Mouse (Mus musculus) CH12.LX (cell line): ENCODE measurements around the gene Foxk1. TPM values are rescaled to one million over a fixed set of nuclear protein-coding genes. Genes with fewer than 3 reads are reported as not detected.

Source experiments
- DNase-seq: peaks from one replicate; pipeline ENCODE4 v3.0.0-alpha.2; 2013; ENCODE audit errors: extremely low read depth
- H3K27ac ChIP-seq: 2 replicates; pipeline ENCODE4 v1.5.1; 2012; ENCODE audit warnings: low read depth, mild to moderate bottlenecking, control low read depth, moderate library complexity; ENCODE audit not compliant: insufficient read depth
- H3K27me3 ChIP-seq: replicated peaks from 2 replicates; pipeline ENCODE3; 2012; ENCODE audit warnings: inconsistent platforms
- H3K36me3 ChIP-seq, 2 experiments: replicated peaks in 1 of 2; 2 replicates each; pipeline versions ENCODE3 to v1.6.1; 2012; ENCODE audit warnings: inconsistent platforms in 1 of 2, low read length in 1 of 2, mild to moderate bottlenecking in 1 of 2, mixed read lengths in 1 of 2, moderate library complexity in 1 of 2; ENCODE audit not compliant: control insufficient read depth in 1 of 2, insufficient read depth in 1 of 2
- H3K4me1 ChIP-seq, 2 experiments: 2 replicates each; pipeline ENCODE4 v1.6.1; 2012; ENCODE audit warnings: inconsistent platforms in 1 of 2, moderate library complexity in 1 of 2; ENCODE audit not compliant: insufficient read depth in 2 of 2, control insufficient read depth in 1 of 2
- H3K4me2 ChIP-seq: 2 replicates; pipeline ENCODE4 v1.6.1; 2012; ENCODE audit warnings: low read depth, mild to moderate bottlenecking, control low read depth; ENCODE audit not compliant: poor library complexity, insufficient read depth, severe bottlenecking
- H3K4me3 ChIP-seq, 3 experiments: fragments of 150-350 bp in 1 of 3; sonication (generic) in 1 of 3; replicated peaks in 1 of 3; 2 replicates each; pipeline versions ENCODE3 to v1.5.1; 2011 to 2012; ENCODE audit warnings: low read depth in 2 of 3, low read length in 2 of 3, mild to moderate bottlenecking in 2 of 3, moderate library complexity in 2 of 3, control low read depth in 1 of 3, improper control_type of control experiment in 1 of 3, inconsistent platforms in 1 of 3, mixed read lengths in 1 of 3; ENCODE audit not compliant: poor library complexity in 1 of 3
- H3K79me2 ChIP-seq: replicated peaks from 2 replicates; pipeline ENCODE4 v1.6.1; 2012; ENCODE audit warnings: mild to moderate bottlenecking, moderate library complexity; ENCODE audit not compliant: control insufficient read depth, poor library complexity, insufficient read depth, severe bottlenecking; ENCODE audit errors: extremely low read depth
- H3K9ac ChIP-seq: 2 replicates; pipeline ENCODE4 v1.6.1; 2012; ENCODE audit warnings: low read depth, mild to moderate bottlenecking, control low read depth, moderate library complexity; ENCODE audit not compliant: insufficient read depth
- H3K9me3 ChIP-seq: replicated peaks from 2 replicates; pipeline ENCODE3; 2012; ENCODE audit warnings: low read length, inconsistent platforms, mixed read lengths
- CHD1 ChIP-seq: IDR thresholded peaks from 2 replicates; pipeline ENCODE4 v1.6.1; 2012; ENCODE audit warnings: low read depth, low read length, improper control_type of control experiment, inconsistent platforms
- CHD2 ChIP-seq: IDR thresholded peaks from 2 replicates; pipeline ENCODE4 v1.6.1; 2011; ENCODE audit warnings: low read length, improper control_type of control experiment
- CTCF ChIP-seq, 2 experiments: IDR thresholded peaks in 1 of 2; conservative IDR thresholded peaks in 1 of 2; 2 replicates each; pipeline ENCODE4 v1.5.1; 2011 to 2012; ENCODE audit warnings: low read depth in 2 of 2, low read length in 2 of 2, improper control_type of control experiment in 1 of 2, inconsistent platforms in 1 of 2, mild to moderate bottlenecking in 1 of 2, moderate library complexity in 1 of 2
- E2F4 ChIP-seq: IDR thresholded peaks from 2 replicates; pipeline ENCODE4 v1.6.1; 2011; ENCODE audit warnings: low read depth, low read length, improper control_type of control experiment; ENCODE audit not compliant: insufficient replicate concordance
- EP300 ChIP-seq: IDR thresholded peaks from 2 replicates; pipeline ENCODE4 v1.6.1; 2011; ENCODE audit warnings: low read length, improper control_type of control experiment
- GABPA ChIP-seq: IDR thresholded peaks from 2 replicates; pipeline ENCODE4 v1.6.1; 2012; ENCODE audit warnings: low read depth, low read length, improper control_type of control experiment, inconsistent platforms; ENCODE audit not compliant: insufficient replicate concordance
- IRF4 ChIP-seq: IDR thresholded peaks from 2 replicates; pipeline ENCODE4 v1.6.1; 2014; ENCODE audit warnings: low read depth, mild to moderate bottlenecking, inconsistent platforms, low read length, improper control_type of control experiment
- KAT2A ChIP-seq: IDR thresholded peaks from 2 replicates; pipeline ENCODE4 v1.6.1; 2012; ENCODE audit warnings: low read length, improper control_type of control experiment, inconsistent platforms; ENCODE audit not compliant: insufficient replicate concordance
- MAX ChIP-seq: IDR thresholded peaks from 2 replicates; pipeline ENCODE4 v1.6.1; 2011; ENCODE audit warnings: low read length, improper control_type of control experiment
- NELFE ChIP-seq: IDR thresholded peaks from 2 replicates; pipeline ENCODE4 v1.6.1; 2011; ENCODE audit warnings: low read depth, low read length, improper control_type of control experiment
- NRF1 ChIP-seq: IDR thresholded peaks from 2 replicates; pipeline ENCODE4 v1.6.1; 2014; ENCODE audit warnings: low read depth, mild to moderate bottlenecking, inconsistent platforms, low read length, improper control_type of control experiment, moderate library complexity
- POLR2A ChIP-seq: IDR thresholded peaks from 2 replicates; pipeline ENCODE4 v1.6.1; 2011; ENCODE audit warnings: low read depth, mild to moderate bottlenecking, improper control_type of control experiment, low read length
- RAD21 ChIP-seq: IDR thresholded peaks from 2 replicates; pipeline ENCODE4 v1.6.1; 2011; ENCODE audit warnings: low read depth, mild to moderate bottlenecking, low read length, improper control_type of control experiment, moderate library complexity
- SIN3A ChIP-seq: IDR thresholded peaks from 2 replicates; pipeline ENCODE4 v1.6.1; 2012; ENCODE audit warnings: low read length, improper control_type of control experiment, inconsistent platforms
- TCF12 ChIP-seq: IDR thresholded peaks from 2 replicates; pipeline ENCODE4 v1.6.1; 2014; ENCODE audit warnings: low read depth, mild to moderate bottlenecking, inconsistent platforms, low read length, improper control_type of control experiment
- USF1 ChIP-seq: IDR thresholded peaks from 2 replicates; pipeline ENCODE4 v1.6.1; 2014; ENCODE audit warnings: low read depth, mild to moderate bottlenecking, inconsistent platforms, low read length, improper control_type of control experiment
- USF2 ChIP-seq: conservative IDR thresholded peaks from 2 replicates; pipeline ENCODE4 v1.6.1; 2011; ENCODE audit warnings: low read depth, low read length, improper control_type of control experiment
- dilution Hi-C: fragments of 300-500 bp; cut with MboI; formaldehyde crosslinking; loops from 2 replicates; pipeline ENCODE4 v1.14.3; 2020; ENCODE audit warnings: low sequenced_read_pairs; ENCODE audit not compliant: extremely low pct_unique_long_range_greater_than_20kb, extremely low pct_ligation_motif_present
- in situ Hi-C: fragments of 300-500 bp; cut with MboI; formaldehyde crosslinking; loops from 3 replicates; pipeline ENCODE4 v1.14.3; 2019; ENCODE audit warnings: low sequenced_read_pairs, low pct_ligation_motif_present, low pct_unique_long_range_greater_than_20kb, mixed read lengths
- polyA plus RNA-seq: library from polyadenylated mRNA; unstranded; fragments of >175 nt; gene quantifications from 2 replicates; pipeline ENCODE4 v1.2.1, GENCODE M21; 2012; ENCODE audit warnings: low read depth; ENCODE audit not compliant: insufficient read length
- total RNA-seq, 2 experiments: library from RNA; depleted of rRNA; stranded (reverse); fragments of 300-350 nt in 1 of 2; fragments of >200 nt in 1 of 2; gene quantifications; 2 replicates each; pipeline ENCODE4 v1.2.3; 2012 to 2014

Gene Foxk1
- total and polyA plus RNA-seq, 3 experiments: 5.3 to 23.4 (median 11.3) TPM

DNA sequence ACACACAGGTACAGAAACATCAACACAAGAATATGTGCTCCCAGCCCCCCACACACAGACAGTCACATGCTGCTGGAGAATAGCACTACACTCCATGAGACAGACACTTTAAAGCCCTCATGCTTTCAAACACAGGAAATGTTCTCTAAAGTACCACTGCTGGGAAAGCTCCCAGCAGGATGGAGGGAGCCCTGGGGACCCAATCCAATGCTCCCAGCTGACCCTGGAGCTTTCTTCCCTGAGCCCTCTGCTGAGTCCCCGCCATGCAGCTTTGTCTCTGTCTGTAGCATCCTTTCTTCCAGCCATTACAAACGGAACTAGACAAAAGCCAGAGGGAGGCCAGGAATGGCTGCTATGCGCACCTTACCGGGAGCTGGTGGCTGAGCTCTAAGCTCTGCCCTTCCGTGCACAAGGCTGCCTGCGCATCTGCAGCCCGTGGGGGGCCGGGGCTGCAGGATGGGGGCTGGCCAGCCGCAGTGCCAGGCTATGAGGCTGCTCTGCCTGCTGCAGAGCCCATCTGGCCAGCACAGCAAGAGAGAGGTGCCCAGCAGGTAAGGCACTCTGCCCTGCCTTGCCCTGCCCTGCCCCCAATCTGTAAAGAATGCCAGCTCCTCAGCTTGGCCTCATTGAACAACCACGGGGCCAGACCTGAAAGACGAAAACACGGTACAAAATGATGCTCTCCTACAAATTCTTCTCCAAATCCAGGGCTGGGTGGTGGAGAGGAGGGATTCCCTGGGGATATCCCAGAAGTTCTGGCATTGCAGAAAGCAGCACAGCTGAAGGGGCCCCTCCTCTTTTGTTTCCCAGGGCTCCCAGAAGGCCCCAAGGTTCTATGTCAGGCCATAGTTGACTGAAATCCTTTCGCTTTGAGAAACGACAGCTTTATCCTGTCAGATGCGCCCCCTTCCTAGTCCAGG lies 108.1 kb downstream of the Foxk1 start:
- H3K79me2 ChIP-seq: no peaks in the 10 kb centered on the region
- no peak for DNase-seq
- no peak overlapping the region for H3K4me3 ChIP-seq
- H3K4me2 ChIP-seq: no peak overlapping the region
- H3K9me3 ChIP-seq: no peaks in the 10 kb centered on the region
- in situ Hi-C loops: loop anchor here (5.0 to 25.0 kb wide), 3 partner anchors 65 to 353 kb away; no protein-coding TSS in a partner anchor
- dilution Hi-C loops: no loop called here
- peaks cover 23% of the 10 kb centered on the region for H3K27me3 ChIP-seq
- H3K36me3 ChIP-seq: no peaks in the 10 kb centered on the region
- H3K27ac ChIP-seq: no peak overlapping the region
- TF ChIP-seq CHD2 (no peak), RAD21 (no peak), E2F4 (no peak), GABPA (no peak), NELFE (no peak), SIN3A (no peak), EP300 (no peak), USF2 (no peak), TCF12 (no peak), MAX (no peak)
- no peak overlapping the region for H3K9ac ChIP-seq
- peaks cover 0 to 9% of the 10 kb centered on the region in 2 experiments; a peak in 2 of 4 replicates for H3K4me1 ChIP-seq

DNA sequence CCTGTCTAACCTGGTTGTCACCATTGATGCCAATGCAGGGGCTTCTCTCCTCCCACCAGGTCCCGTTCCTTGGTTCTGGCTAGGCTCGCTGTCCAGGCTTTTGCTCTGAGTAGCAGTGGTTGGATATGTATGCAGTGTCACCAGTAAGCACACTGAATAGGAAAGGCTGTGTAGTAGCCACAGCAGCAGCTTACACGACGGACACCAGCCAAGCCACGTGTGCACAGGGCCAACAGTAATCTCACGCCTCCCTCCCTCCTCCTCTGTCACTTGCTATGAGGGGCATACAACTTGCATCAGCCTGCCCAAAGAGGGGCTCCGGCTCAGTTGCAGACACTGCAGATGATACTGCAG lies 108.7 kb downstream of the Foxk1 start:
- no peaks in the 10 kb centered on the region for H3K79me2 ChIP-seq
- H3K9me3 ChIP-seq: no peaks in the 10 kb centered on the region
- no peak overlapping the region for H3K9ac ChIP-seq
- peaks cover 23% of the 10 kb centered on the region for H3K27me3 ChIP-seq
- no peak for DNase-seq
- H3K27ac ChIP-seq: no peak overlapping the region
- dilution Hi-C loops (no loop called here), in situ Hi-C loops (loop anchor here (25.0 kb wide), 1 partner anchor 352 kb away; no protein-coding TSS in a partner anchor)
- H3K4me2 ChIP-seq: no peak overlapping the region
- no peak overlapping the region for H3K4me3 ChIP-seq
- no peaks in the 10 kb centered on the region for H3K36me3 ChIP-seq
- TF ChIP-seq USF2 (no peak), KAT2A (no peak), CHD2 (no peak), IRF4 (no peak), POLR2A (no peak), CHD1 (no peak), NRF1 (no peak), USF1 (no peak), CTCF (conservative IDR thresholded peaks at IDR 0.05 in 1 of 2, IDR thresholded peaks at IDR 0.05 in 1 of 2; ENCODE audit: low read depth in 2 of 2, low read length in 2 of 2) (no peak)
- H3K4me1 ChIP-seq: peaks cover 0 to 9% of the 10 kb centered on the region in 2 experiments; a peak in 2 of 4 replicates

Other genes with a start within 250 kb of the Foxk1 start
- 11.3 and 11.8 TPM in 2 replicates for gene Ap5z1, start 62.4 kb downstream of the Foxk1 start, total RNA-seq (2012; rRNA removed)
- gene Ap5z1, start 62.4 kb downstream of the Foxk1 start, total RNA-seq (2014; rRNA removed): 3.1 and 4.0 TPM in 2 replicates
- 12.8 and 18.7 TPM in 2 replicates for gene Ap5z1, start 62.4 kb downstream of the Foxk1 start, polyA plus RNA-seq
- gene Papolb, start 128.6 kb downstream of the Foxk1 start, total RNA-seq (2012; rRNA removed): not detected in 2 replicates
- gene Papolb, start 128.6 kb downstream of the Foxk1 start, total RNA-seq (2014; rRNA removed): not detected in 2 replicates
- not detected in 2 replicates for gene Papolb, start 128.6 kb downstream of the Foxk1 start, polyA plus RNA-seq
- not detected in 2 replicates for gene Radil, start 149.6 kb downstream of the Foxk1 start, total RNA-seq (2012; rRNA removed)
- gene Radil, start 149.6 kb downstream of the Foxk1 start, total RNA-seq (2014; rRNA removed): not detected in 2 replicates
- not detected in 2 replicates for gene Radil, start 149.6 kb downstream of the Foxk1 start, polyA plus RNA-seq
- gene Mmd2, start 207.3 kb downstream of the Foxk1 start, total RNA-seq (2012; rRNA removed): not detected in 2 replicates
- gene Mmd2, start 207.3 kb downstream of the Foxk1 start, total RNA-seq (2014; rRNA removed): not detected in 2 replicates
- not detected in 2 replicates for gene Mmd2, start 207.3 kb downstream of the Foxk1 start, polyA plus RNA-seq
- 34.5 and 38.0 TPM in 2 replicates for gene Wipi2, start 226.2 kb downstream of the Foxk1 start, total RNA-seq (2012; rRNA removed)
- gene Wipi2, start 226.2 kb downstream of the Foxk1 start, total RNA-seq (2014; rRNA removed): 47.4 and 50.1 TPM in 2 replicates
- 43.4 and 47.9 TPM in 2 replicates for gene Wipi2, start 226.2 kb downstream of the Foxk1 start, polyA plus RNA-seq